Mouse (Mus musculus) adrenal gland, adult 2 months (tissue): ENCODE results near the gene Pdcd4. TPM values are rescaled to one million over a fixed set of nuclear protein-coding genes. Genes with fewer than 3 reads are reported as not detected.
A peak's percentile ranks its signal among the peaks of the same experiment; 100 is the strongest.
"Not testable (repeated sequence)": the region's sequence is repeated elsewhere in the genome, so short reads cannot be mapped to it uniquely, and the experiment has no call there.

Source experiments
- DNase-seq: peaks from one replicate; pipeline ENCODE4 v3.0.0; 2021
- polyA plus RNA-seq: library from polyadenylated mRNA; depleted of rRNA; stranded (reverse); fragments of >200 nt; gene quantifications from 2 replicates; pipeline ENCODE4 v1.2.3, GENCODE M21; 2012
- total RNA-seq, 2 experiments: library from RNA; stranded (reverse); gene quantifications; 2 replicates each; pipeline ENCODE4 v1.2.3; 2021

Gene Pdcd4
- total and polyA plus RNA-seq, 3 experiments = 2.5 to 102 (median 75.5) TPM

GRCm38 (mm10) chr19:53899941-53900610 is 8.0 kb downstream of the Pdcd4 start:
- DNase-seq = no peak

DNA sequence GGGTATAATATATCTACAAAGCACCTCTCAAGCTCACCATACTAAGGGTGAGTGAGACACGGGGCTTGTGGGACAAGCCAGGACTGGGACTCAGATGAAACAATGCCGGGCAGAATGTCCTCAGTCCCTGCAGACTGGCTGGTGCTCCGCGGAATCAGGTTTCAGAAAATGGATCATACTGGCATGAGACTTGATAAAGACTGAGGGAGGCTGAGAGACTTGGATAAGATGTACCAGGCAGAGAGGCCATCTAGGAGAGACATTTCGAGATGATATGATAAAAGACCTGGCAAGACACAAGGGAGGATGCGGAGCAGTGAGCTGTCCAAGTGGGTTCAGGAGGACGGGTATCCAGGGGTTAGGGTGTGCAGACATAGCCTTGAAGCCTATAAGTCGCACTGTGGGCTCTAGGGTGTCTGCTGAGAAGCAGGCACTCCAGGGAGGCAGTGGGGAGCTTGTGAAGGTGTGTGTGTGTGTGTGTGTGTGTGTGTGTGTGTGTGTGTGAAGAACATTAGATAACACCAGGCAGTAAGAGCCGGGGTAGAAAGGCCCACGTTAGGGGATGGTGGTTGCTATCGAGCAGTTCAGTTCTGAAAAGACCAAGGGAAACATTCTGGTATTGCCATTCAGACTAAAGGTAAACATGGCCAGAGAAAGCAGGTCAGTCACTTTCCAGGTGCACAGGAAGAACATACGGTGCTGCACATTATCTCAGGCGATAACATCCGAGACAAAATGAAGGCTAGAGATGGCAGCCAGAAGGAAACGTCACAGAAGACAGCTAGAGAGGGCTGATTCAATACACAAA is 10.1 kb downstream of the Pdcd4 start:
- DNase-seq = no peak

DNA sequence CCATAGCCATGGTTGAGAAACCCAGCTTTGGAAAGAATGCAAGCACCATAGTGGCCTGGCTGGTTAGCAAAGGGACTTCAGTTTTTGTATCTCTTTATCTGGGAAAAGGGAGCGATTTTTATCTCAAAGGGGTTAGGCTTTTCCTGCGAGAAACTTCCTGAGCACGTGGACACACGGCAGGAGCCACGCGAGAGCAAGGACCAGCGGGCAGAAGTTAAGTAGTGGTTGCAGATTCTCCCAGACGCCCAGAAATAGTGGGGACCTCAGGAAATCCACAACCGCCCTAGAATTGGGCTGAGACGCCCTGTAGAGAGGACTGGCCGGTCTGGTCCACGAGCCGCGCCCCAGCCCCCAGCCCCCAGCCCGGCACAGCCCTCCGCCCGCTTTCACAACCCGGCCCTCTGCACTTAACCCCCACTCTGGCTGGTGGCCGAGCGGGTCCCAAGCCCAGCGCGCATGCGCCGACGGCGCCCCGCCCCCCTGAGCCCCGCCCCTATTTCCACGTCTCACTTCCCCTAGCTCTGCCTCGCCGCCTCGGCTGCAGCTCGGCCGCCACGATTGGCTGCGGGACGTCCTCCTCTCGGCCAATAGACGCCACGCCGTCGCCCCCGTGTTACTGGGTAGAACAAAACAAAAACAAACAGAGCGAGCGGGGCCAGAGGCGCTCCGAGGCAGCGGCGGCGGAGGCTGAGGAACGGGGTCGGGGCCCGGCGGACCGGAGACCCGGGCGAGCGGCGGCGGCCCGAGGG is 10.9 kb downstream of the Pdcd4 start:
- DNase-seq = peak; percentile 96

- DNase-seq = peak; percentile 76
These were observed 11.7 kb downstream of the Pdcd4 start for GRCm38 (mm10) chr19:53903507-53904321.

DNA sequence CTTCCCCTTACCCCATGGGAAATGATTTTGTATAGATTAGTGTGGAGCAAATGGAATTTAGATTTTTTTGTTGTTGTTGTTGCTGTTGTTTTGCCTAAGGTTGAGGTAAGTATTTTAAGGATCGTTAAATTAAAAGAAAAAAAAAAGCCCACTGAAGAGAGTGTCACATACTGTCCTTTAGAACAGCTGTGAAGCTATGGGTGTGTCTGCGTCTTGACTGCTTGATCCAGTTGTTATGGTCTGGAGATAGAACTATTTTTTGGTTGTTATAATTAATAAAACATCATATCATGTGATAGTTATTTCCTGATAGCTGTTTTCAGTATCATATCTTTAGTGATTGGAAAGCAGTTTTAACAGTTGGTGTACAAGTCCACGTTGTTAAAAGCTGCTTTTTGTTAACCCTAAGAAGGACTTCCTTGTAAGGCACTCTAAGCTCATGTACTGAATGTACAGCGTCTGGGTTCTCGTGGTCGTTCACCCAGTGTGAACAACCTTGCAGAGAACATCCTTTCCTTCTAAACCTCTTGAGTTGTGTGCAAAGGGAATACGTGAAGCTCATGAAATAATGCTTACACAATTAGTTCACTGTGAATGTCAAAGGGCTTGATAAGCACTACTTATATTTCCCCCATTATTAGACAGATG is 12.9 kb downstream of the Pdcd4 start:
- no peak for DNase-seq

DNA sequence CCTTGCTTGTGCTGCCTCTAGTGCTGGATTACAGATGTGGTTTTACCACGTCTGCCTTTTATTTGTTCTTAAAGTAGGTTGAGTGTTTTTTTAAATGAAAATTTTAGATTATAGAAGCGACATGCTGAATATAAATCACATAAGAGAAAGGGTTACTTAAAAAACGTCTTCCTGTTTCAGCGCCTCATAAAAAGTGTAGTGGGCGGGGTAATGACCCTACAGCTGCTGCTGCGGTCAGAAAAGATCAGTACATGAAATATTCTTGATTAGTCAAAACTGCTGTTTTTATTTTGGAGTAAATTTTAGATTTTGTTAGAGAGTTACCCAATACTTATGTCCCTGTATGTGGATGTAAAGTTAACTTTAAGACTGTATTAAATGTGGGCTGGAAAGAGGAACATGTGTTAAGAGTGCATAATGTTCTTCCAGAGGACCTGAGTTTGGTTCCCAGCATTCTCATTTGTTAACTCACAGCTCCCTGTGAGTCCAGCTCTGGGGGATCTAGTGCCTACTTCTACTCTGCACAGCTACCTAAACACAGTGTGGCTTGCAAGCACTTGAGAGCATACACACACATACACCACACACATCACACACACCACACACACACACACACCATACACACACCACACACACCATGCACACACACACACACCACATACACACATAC is 14.1 kb downstream of the Pdcd4 start:
- no peak for DNase-seq

DNA sequence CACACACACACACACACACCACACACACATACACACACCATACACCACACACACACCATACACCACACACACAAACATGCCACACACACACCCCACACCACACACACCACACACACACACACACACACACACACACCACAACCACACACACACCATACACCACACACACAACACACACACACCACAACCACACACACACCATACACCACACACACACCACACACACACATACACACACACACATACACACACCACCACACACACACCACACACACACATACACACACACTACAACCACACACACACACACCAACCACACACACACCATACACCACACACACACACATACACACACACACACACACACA is 14.7 kb downstream of the Pdcd4 start:
- not testable (repeated sequence) for DNase-seq

GRCm38 (mm10) chr19:53914950-53915349 is 22.9 kb downstream of the Pdcd4 start:
- no peak for DNase-seq

- DNase-seq = peak; percentile 59
These were observed 27.5 kb downstream of the Pdcd4 start for GRCm38 (mm10) chr19:53919541-53919940.

DNA sequence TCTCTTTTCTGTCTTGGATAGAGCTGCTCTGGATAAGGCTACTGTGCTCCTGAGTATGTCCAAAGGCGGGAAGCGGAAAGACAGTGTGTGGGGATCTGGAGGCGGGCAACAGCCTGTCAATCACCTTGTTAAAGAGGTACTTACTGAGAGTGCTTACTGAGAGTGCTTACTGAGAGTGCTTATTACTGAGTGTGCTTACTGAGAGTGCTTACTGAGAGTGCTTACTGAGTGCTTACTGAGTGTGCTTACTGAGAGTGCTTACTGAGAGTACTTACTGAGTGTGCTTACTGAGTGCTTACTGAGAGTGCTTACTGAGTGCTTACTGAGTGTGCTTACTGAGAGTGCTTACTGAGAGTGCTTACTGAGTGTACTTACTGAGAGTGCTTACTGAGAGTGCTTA is 30.0 kb downstream of the Pdcd4 start:
- DNase-seq = not testable (repeated sequence)

GRCm38 (mm10) chr19:53925338-53925751 is 33.3 kb downstream of the Pdcd4 start:
- DNase-seq = no peak

DNA sequence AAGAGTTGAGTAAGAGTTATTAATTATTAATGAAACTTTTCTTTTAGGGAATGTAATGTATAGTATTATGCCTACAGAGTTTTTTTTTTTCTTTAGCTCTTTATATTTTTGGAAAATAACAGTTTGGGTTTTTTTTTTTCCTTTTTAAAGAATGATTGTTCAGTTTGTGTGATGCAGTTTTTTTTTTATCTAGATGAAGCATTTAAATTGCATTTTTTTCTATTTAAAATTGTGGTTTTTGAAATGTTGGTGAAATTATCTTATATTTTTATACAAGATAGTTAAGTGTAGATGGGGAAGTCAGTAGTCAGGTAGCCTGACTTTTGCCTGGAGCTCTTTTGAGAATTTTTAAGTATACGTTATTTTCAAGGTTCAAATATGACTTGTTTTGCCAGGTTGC is 34.7 kb downstream of the Pdcd4 start:
- DNase-seq = no peak

- DNase-seq = no peak
These were observed 37.2 kb downstream of the Pdcd4 start for GRCm38 (mm10) chr19:53929218-53929617.

DNA sequence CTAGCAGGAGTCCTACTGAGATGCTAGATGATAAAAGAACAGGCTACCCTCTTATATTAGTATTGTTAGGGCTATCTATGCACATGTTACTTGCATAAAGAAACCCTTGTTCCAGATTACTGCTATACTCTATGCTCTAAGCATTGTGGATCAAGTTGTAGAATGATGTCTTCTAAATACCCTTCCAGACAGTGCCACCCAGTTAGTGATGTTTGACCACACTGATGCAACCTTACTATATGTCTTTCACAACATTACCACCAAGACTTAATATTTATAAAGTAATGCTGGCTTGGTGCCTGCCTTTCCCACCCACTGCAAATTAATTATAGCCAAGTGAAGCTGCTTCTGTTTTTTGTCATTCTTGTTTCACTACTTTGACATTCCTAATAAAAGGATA is 41.0 kb downstream of the Pdcd4 start:
- DNase-seq = no peak

DNA sequence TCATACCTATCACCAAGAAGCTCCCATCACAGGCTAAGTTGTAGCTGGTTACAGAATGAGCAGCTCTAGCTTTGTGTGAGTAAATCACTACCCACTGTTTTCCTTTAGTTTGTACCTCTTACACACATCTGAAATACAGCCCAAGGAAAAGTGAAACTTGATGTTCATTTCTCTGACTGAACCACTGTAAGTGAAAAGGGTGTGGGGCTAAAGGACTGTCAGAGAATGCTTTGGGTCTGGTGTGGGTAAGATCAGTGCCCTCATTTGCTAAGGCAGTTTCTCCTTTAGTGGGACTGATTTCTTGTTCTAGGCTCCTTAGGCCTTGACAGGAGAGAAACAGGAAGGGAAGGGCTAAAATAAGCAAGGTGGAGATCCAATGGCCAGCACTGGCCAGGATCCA is 42.0 kb downstream of the Pdcd4 start:
- no peak for DNase-seq

DNA sequence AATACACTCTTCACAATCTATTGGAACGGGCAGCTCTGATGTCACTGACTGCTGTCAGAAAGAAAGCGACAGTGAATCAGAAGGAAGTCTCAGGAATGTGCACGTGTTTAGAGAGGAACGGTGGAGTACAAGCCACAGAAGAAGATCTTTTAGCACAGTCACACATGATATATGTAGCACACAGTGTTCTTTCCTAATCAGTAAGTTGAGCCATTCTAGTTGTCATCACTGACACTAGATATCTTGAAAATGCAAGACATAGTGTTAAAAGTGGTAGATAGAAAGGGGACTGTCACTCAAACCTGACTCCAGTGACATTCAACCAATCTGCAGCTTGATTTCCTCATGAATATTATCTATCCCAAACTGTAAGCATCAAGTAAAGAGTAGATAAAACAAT is 47.4 kb downstream of the Pdcd4 start:
- no peak for DNase-seq

- DNase-seq = no peak
These were observed 49.1 kb downstream of the Pdcd4 start for GRCm38 (mm10) chr19:53941139-53941538.

- no peak for DNase-seq
These were observed 50.3 kb downstream of the Pdcd4 start for GRCm38 (mm10) chr19:53942342-53942741.

DNA sequence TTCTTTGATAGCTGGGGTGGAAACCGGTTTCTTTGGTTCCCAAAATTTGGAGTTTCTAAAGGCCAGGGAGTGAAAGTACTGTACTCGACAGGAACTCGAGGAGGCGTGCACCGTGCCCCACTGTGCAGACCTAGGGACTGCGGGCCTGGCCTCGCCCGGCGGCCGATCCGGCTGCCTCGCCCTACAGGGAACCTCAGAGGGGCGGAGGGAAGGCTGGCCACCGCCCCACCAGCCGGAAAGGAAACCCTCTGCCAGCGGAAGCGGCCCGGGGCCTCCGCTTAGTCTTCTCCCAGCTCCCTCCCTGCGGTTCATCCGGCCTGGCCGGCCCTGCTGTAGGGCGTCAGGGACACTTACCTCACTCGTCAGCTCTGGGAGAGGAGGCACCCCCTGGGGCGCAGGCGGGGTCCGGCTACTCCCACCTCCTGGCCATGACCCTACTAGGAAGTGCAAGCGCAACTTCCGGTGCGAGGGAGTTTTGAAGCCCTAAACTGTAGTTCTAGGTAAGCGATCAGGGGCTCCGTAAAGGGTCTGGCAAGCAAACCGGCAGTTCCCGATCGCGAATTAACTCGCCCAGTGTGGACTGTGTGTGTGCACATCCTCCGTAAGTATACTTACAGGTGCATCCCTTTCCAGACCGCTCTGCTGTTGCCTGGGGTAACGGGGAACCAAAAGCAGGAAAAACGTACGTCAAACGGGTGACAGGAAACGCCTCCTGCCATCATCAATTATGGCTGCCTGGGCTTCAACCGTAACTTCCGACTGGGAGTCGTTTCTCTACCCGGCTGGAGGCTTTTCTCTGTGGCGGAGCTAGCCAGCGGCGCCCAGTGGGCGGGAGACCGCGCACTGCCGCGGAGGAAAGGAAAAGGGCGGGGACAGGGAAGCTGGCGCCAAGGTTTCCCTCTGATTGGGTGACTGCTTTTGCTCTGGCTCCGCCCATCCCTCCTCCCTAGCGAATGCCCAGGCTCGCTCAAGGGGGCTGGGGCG is 52.1 kb downstream of the Pdcd4 start, which contains the start of the genes Shoc2 and Bbip1:
Gene Shoc2 (plus strand): TSS at position 505 of the 984 bp plus-strand sequence.
Gene Bbip1 (minus strand): TSS at position 826 of the 984 bp plus-strand sequence.
- peak; percentile 99 for DNase-seq
